Mouse (Mus musculus): ENCODE measurements at regions not wholly inside any gene's neighbourhood (a gene's known extent, or its start where the extent isn't known, plus 50 kb on each side); places are given as distances from the start of the nearest gene placed in this dataset.

DNA sequence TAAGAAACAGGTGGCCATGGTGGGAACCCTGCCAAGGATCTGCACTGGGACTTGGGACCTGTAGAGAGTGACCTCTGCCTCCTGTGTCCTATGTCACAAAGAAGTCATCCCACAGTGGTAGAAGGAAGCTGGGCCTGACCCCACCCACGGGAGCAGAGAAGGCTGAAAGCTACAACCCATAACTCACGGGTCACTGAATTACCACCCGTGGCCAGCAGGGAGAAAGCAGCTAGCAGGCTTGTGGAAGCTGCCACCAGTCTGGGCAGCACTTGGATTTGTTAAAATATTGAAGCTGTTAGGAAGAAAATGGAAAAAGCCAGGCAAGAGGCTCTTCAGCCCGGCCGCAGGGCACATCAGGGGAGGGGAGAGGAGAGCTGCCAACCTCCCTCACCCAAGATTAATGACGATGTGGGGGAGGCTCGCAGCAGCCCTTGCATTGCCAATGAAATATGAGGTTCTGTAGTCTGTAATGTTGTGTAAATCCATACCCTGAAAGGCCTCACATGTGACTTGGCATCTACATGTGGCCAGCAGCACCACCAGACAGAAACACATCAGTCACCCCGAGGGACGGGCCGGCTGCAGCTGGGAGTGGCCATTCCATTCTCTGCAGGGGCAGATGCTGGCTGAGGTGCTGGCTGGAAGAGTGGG lies 94.5 kb downstream of the Olfm1 start:
- no peak for DNase-seq (ENCODE audit: low read depth, low spot score)

DNA sequence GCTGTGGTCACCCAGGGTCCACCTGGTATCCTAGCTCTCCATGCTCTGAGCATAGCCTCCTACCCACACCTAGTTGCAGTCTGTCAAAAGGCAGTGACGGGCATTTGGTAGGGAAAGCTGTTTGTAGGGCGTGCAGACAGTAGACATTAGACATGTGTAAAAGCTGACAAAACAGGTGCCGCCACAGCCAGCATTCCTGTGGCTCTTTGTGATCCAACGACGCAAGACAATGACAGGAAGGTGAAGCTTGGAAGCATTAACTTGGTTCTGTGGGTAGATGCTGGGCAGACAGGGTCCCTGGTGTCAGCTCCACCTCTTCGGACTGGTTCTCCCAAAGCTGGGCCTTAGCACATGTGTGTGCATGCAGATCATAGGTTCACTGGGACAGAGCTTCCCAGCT lies 96.5 kb downstream of the Olfm1 start:
- no peak for DNase-seq (ENCODE audit: low read depth, low spot score)

DNA sequence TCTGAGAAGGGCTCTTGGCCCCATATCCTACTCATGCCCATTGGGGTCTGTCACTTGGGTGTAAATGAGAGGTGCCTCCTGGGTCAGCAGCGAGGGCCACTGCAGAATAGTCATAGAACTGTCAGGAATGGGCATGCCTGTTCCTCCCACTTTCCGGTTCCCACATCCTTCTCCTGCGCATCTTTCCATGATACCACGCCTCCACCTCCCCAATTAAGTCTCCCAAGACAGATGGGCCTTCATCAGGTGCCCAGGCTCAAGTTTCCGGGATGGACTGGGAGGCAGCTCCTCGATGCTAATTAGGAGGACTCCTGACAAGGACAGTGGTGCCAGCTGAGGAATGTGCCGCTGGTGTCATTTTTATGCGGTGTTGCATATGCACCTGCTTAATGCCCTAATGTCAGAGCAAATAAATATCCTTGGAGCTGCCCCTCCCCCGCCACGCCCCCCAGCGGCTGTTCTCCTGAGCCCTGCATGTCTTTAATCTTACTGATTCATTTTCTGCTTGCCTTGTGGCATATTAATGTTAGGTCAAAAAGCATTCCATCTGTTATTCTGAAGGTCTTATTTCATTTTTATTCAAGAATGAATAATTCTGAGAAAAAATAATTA lies 97.2 kb downstream of the Olfm1 start:
- no peak for DNase-seq (ENCODE audit: low read depth, low spot score)

DNA sequence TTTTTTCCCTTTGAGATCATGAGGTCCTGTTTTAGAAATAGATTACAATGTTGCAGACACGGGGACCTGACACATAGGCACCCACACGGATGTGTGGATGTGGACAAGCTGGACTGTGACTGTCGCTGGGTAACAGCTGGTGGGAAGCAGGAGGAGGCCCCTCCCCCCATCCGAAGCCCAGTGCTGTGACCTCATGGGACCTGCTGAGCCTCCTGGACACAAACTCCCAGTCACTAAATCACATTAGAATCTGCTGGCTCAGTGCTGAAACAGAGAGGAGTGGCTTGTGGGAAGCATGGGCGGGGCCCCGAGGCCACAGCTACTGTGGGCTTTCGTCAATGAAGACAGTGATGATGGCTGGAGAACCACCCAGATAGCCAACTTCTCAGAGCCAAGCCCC lies 101.7 kb downstream of the Olfm1 start:
- no peak for DNase-seq (ENCODE audit: low read depth, low spot score)

DNA sequence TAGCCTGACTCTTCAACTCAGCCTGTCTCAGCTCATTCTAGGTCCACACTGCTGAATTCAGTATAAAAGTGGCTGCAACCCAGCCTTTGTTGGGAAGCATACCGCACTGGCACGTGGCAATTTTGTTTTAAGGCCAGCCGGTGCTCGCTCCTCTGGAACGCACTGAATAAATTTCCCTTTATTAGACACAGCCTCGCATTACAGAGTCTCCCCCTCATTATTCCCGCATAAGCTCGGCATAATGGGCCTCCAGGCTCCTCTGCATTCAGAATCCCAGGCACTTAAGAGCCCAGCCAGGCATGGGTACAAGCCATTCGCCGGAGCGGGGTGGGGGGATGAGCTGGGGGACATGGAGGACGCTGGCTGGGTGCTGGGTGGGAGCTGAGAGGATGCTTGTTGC lies 103.4 kb downstream of the Olfm1 start:
- DNase-seq (ENCODE audit: low read depth, low spot score): peak; percentile 63

DNA sequence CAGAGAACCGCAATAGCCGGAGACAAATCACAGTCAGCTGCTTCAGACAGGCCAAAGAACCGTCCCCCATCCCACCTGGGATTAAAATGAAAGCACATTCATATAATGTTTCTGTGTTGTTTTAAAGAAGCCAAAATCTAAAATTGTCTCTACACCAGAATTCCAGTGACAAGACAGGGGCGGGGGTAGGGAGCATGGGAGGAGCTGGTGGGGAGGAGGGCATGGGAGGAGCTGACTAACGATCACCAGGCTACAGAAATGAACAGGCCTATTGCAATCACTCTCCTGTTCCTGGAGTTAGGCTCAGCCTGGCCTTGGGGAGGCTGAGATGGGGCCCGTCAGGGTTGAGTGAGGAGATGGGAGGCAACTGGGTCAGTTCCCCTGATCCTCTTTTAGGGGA lies 105.9 kb downstream of the Olfm1 start:
- peak; percentile 82 for DNase-seq (ENCODE audit: low read depth, low spot score)

DNA sequence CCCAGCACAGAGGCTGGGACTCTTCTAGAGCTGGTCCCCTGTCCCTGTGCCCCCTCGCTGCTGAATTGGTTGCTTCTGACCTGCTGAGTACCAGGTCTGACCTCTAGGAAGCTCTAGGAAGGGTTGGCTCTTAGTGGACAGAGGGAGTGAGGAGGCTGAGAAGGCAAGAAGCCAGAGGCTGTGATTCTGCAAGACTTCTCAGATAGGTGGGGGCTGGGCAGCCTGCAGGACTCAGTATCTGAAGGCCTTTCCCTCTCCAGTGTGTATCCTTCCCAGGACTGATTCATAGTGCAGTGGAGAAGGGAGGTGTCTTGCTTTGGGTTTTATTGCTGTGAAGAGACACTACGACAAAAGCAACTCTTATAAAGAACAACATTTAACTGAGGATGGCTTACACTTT lies 106.6 kb downstream of the Olfm1 start:
- DNase-seq (ENCODE audit: low read depth, low spot score): no peak

DNA sequence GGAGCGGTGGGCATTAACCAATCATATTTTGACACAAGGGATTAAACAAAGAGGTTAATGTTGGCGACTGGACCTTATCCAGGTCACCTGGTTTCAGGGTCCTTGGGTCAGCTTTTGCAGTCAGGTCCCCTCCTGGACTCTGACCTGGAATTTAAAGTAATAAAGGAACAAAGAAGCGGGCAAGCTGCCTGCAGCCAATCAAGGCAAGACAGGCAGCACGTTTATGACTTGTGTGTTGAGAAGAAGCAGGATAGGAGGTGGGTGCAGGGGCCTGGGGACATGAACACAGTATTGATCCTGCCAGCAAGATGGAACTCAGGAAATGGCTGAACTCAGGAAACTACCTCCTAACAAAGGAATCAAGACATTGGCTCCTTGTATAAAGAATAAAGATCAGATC lies 108.5 kb downstream of the Olfm1 start:
- DNase-seq (ENCODE audit: low read depth, low spot score): no peak

DNA sequence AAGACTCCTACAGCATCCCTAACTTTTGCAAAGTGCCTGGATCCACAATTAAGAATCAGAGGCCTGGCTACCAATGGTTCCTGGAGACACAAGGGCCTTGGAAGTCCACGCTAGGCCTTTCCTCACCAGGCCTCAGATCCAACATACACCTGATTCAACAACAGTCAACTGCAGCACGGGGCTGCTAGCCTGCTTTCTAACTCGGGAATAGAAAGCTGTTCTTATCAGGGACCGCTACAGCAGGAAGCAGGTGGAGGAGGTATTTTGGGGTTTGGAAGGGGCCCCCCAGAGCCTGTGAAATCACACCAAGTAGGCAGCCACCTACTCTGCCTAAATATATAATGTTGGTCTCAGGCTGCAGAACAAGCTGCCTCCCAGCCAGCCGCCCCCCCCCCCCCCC lies 111.1 kb downstream of the Olfm1 start:
- DNase-seq (ENCODE audit: low read depth, low spot score): peak; percentile 87

DNA sequence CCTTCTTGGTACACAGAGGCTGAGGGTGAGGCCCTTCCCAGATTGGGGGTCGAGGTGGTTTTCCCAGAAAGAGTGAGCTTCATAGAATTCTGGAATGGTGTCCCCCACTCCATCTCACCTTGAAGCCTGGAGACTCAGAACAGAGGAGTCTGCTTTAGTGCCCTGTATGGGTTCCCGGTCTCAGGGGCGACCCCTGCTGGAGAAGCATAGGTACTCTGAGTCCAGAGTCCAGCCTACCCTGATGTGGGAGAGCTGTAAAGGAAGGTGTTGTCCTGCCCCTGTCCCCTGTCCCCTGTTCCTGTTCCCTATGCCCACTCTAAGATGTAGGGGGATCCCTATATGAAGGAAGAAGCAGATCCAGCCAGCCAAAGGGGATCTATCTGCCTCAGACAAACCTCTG lies 111.9 kb downstream of the Olfm1 start:
- peak; percentile 59 for DNase-seq (ENCODE audit: low read depth, low spot score)

DNA sequence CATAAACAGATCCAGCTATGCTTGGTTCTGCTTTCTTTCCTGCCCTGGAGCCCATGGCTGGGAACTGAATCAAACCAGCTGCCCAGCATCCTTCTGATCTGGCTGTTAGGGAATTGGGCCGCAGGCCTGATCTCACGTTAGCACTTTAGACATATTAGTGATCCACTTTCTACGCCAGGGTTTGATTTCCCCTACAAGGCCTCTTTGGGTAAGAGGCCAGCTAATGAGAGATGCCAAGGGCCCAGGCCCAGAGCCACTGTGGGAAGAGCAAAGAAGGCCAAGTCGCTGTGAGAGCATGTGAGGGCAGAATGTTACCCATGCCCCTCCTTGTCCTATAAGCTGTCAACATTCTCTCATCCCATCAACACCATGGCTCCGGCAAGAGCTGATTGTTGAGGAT lies 116.3 kb downstream of the Olfm1 start:
- no peak for DNase-seq (ENCODE audit: low read depth, low spot score)

DNA sequence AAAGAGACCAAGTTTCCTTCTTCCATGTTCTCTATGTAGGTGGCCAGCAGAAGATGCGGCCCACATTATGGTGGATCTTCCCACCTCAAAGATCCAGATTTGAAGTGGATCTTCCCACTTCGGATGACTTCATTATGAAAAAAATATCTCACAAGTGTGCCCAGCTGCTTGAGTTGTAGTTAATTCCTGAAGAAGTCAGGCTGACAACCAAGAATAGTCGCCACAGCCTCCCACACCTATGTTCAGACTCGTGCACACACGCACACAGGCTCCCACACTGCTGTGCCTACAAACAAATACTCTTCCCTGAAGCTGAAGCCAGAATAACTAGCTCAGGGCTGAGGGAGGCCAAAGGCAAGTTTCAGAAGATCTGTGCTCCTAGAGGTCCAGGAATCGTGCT lies 119.4 kb downstream of the Olfm1 start:
- peak; percentile 86 for DNase-seq (ENCODE audit: low read depth, low spot score)

DNA sequence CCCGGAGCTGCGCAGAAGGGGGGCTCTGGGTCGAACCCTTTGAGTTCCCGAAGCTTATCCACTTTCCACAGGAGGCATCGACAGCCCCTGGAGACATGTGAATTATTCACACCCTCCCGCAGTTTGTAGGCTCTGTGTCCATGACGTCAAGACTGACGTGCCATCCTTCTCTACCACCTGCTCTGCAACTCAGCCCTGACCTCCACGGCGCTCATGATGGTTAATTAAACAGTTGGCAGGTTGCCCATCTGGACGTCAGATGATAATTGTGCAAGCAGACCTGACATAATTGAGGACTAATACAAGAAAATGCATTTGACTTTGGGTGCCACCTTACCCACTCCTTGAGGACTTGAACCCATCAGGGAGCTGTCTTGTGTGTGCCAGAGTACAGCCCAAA lies 121.1 kb upstream of the Ppp1r26 start:
- DNase-seq (ENCODE audit: low read depth, low spot score): peak; percentile 65

DNA sequence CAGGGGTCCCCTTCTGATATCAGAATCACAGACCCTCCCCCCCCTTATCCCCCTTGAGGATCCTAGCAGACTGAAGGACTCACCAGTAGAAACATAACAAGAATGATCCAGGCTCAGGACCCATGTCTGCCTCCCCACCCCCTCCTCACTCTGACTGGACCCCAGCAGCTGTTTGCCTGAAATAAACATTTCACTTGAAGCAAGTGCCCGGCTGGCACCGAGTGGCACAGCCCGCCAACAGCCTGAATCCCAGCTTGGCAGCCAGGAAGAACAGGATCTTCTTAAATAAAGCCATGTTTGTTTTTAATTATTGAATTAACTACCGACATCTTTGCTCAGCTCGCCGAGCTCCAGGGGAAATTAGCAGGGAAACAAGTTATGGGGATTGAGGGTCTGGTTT lies 120.5 kb upstream of the Ppp1r26 start:
- DNase-seq (ENCODE audit: low read depth, low spot score): peak; percentile 59

DNA sequence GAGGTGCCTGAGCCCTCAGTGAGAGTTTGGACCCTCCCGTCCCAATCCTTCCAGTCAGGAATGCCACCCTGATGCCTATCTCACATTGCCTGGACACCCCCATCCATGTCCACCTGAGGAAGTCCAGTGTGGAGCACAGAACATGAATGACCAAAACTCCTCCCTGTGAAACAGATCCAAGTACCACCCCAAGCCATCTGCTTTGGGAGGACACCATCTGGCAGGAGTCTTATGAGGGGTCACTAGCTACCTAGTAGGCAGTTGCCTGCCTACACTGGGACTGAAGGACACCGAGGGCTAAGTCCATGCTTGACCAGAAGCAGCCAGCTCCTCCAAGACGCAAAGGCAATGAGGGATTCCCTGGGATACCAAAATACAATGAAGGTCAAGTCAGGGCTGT lies 119.9 kb upstream of the Ppp1r26 start:
- peak; percentile 87 for DNase-seq (ENCODE audit: low read depth, low spot score)

DNA sequence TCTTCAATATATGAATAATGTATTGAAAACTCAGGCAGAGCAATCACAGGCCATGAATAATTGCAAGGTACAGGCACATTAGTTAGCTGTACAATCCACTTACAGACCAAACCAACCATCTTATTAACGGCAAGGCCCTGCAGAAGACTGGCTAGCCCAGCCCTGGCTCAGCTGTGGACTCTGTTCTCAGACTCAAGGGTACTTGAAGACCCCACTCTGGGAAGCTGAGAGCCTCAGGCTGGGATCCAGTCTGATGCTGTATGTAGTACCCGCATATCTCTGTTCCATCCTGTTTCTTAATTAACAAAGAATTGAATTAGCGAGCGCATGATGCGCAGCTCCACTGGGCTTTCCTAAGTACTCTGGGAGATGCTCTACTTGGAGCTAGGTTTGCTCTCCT lies 117.5 kb upstream of the Ppp1r26 start:
- DNase-seq (ENCODE audit: low read depth, low spot score): no peak

DNA sequence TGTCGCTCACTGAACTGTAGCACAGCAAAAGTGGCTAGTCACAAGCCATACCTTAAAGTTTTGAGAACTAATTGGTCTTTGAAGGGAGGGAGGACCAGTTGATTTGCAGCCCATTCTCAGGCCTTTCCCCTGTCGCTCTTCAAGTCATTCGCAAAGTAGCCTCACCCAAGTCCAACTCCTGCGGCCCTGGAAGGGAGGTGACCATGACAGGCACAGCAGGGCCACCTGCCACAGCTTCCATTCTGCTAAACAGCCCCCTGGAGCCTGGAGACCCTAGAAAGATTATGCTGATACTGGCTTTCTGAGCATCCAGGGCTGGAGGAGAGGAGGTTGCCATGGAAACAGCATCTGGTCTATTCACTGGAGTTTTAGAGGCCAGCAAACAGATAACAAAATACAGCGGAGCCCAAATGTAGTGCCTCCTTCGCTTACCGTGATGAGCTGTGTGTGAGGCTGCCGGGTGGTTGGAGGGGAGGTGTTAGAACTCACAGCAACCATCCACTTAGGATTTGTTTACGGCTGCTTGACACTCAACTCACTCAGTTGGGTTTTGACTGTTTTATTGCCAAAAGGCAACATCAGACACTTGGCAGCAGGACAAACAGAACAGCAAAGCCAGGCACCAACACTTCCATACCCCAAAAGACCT lies 111.3 kb upstream of the Ppp1r26 start:
- DNase-seq (ENCODE audit: low read depth, low spot score): peak; percentile 79

DNA sequence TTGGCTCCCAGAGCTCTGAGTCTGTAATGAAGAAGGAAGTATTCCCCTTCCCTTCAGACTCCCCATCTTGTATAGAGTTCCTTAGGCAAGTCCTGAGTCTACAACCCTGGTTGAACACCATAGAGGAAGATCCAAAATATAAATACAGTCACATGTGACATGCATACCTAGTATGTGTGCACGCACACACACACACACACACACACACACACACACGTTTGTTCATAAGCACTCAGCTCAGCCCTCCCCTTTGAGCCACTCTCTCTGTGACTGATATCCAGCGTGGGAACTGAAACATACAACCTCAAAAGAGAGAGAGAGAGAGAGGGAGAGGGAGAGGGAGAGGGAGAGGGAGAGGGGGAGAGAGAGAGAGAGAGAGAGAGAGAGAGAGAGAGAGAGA lies 110.8 kb upstream of the Ppp1r26 start:
- no peak for DNase-seq (ENCODE audit: low read depth, low spot score)

DNA sequence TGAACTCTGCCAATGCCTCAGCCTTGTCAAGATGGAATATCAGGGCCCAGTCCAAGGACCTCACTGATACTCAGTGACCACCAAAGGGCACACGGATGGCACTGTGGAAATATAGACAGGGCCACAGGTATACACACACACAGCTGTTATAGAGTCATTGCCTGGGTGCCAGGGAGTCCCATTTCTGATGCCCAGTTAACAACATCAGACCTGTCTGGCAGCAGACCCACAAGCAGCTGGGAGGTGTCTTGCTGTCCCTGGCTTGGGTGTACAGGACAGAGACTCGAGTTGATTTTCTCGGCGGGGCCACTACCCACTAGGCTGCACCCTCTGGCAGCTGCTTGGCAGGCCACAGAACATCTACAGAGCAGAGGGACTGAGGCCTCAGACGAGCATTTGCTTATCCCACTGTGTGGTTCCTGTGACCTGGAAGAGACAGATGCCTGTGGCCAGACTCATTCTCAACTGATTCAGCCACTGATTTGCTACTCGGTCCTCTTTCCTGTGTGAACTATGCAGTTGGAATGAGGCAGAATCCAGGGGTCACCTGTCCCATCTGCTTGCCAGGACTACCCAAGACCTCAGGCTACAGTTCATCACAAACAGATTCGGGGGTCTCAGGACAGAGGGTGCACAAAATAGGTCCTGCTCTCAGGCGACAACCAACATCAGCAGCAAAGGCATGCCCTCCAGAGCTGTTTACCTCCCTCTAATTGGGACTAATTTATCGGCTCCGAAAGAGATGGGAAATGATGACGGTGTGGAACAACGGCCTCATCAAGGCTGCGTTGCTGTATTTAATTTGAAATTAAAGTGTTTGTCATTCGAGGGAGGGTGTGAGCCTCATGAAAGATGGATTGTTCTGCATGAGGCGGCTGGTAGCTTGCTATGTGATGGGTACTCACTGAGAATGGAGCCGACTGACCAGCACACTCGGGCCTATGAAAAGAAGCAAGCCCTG lies 110.0 kb upstream of the Ppp1r26 start:
- no peak for DNase-seq (ENCODE audit: low read depth, low spot score)

DNA sequence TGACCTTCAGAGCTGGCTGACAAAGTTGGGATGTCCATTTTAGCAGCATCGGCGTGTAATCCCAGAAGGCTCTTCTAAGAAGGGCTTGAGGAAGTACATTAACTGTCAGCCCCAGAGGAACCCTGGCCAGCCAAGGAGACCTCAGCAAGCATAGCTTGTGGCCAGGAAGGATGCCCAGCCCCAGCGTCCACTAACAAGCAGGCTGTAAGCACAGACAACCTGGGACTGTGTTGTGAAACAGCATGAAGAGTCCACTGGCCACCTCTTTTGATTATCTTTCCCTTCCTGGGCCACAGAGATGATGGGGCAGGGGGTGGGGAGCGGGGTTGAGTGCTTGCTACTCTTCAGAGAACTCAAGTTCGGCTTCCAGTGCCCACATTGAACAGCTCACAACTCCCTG lies 109.0 kb upstream of the Ppp1r26 start:
- no peak for DNase-seq (ENCODE audit: low read depth, low spot score)

DNA sequence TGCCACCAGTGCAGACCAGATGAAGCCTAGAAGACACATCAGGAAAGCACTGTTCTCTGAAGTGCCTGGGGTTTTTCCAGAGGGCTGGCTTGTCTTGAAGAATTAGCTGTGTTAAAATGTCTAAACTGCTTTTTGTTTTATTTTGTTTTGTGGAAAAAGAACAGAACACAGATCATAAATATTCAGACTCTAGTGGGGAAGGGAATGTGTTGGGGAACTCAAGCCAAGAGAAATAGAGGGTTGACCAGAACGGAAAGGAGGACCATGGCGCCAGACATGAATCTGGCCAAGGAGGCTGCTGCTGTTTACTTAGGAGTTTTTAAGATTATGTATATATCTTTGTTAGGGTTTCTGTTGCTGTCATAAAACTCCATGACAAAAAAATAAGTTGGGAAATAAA lies 105.3 kb upstream of the Ppp1r26 start:
- DNase-seq (ENCODE audit: low read depth, low spot score): no peak

DNA sequence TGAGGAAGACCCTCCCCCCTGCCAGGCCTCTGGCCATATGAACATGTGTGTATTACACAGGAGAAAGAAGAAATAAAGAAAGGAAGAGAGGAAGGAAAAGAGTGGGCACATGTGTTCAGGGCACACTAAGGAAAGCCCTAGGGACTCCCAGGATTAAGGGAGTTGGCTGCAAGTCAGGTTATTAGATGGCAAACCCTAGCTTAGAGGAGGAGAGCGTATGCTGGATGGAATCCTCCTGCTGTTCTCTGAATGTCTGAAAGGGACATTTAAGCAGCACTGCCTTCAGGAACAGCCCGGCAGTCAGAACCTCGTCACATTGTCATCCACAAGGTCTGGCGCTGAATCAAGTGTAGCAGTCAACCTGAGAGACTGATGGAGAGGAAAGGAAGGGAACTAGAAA lies 98.1 kb upstream of the Ppp1r26 start:
- peak; percentile 48 for DNase-seq (ENCODE audit: low read depth, low spot score)
